Mouse (Mus musculus) heart, postnatal 0 days (tissue): ENCODE results near the gene Lgals8.

ENCODE experiments used
- CTCF ChIP-seq: IDR thresholded peaks from 2 replicates; pipeline ENCODE4 v1.5.1; 2016; ENCODE audit warnings: antibody characterized with exemption, control low read depth, low read depth
- EP300 ChIP-seq: IDR thresholded peaks from 2 replicates; pipeline ENCODE4 v1.6.1; 2016; ENCODE audit warnings: antibody characterized with exemption, low read depth

GRCm38 (mm10) chr13:12499107-12499506, 34.4 kb upstream of the Lgals8 start:
- TF ChIP-seq CTCF (no peak), EP300 (no peak)
